Mouse (Mus musculus) G1E (cell line): ENCODE results near the gene Slc10a6. TPM values are rescaled to one million over a fixed set of nuclear protein-coding genes. Genes with fewer than 3 reads are reported as not detected.

Source experiments
- ATAC-seq: 2 replicates; pipeline ENCODE4 v1.8.0; 2016; ENCODE audit warnings: mild to moderate bottlenecking; ENCODE audit not compliant: insufficient number of reproducible peaks, poor library complexity, low FRiP score, severe bottlenecking; ENCODE audit errors: extremely low read depth
- DNase-seq: peaks from one replicate; pipeline ENCODE4 v3.0.0; 2012; ENCODE audit warnings: low spot score
- H3K27me3 ChIP-seq: 2 replicates; pipeline ENCODE4 v1.6.1; 2012; ENCODE audit warnings: mild to moderate bottlenecking, low read length, inconsistent platforms; ENCODE audit not compliant: insufficient read depth
- H3K36me3 ChIP-seq: replicated peaks from 2 replicates; pipeline ENCODE3; 2012; ENCODE audit warnings: mild to moderate bottlenecking, inconsistent platforms
- H3K4me1 ChIP-seq: 2 replicates; pipeline ENCODE4 v1.6.1; 2012; ENCODE audit warnings: low read depth, low read length, inconsistent platforms, mixed read lengths; ENCODE audit not compliant: insufficient read depth
- H3K4me3 ChIP-seq: 2 replicates; pipeline ENCODE4 v1.5.1; 2012; ENCODE audit warnings: low read depth, mild to moderate bottlenecking, inconsistent platforms, low read length, moderate library complexity, mixed read lengths
- H3K9me3 ChIP-seq: replicated peaks from 2 replicates; pipeline ENCODE4 v1.6.1; 2012; ENCODE audit warnings: inconsistent platforms
- CTCF ChIP-seq: IDR thresholded peaks from 2 replicates; pipeline ENCODE4 v1.5.1; 2012; ENCODE audit warnings: low read depth, low read length, inconsistent platforms, mixed read lengths
- GATA1 ChIP-seq: IDR thresholded peaks from 2 replicates; pipeline ENCODE4 v1.6.1; 2012; ENCODE audit warnings: borderline replicate concordance, low read length, inconsistent platforms, mixed read lengths
- GATA2 ChIP-seq: IDR thresholded peaks from 2 replicates; pipeline ENCODE4 v1.6.1; 2012; ENCODE audit warnings: low read depth, low read length, inconsistent platforms, borderline replicate concordance
- POLR2AphosphoS5 ChIP-seq: IDR thresholded peaks from 2 replicates; pipeline ENCODE4 v1.6.1; 2012; ENCODE audit warnings: low read depth, low read length, inconsistent platforms; ENCODE audit not compliant: insufficient replicate concordance
- TAL1 ChIP-seq: conservative IDR thresholded peaks from 2 replicates; pipeline ENCODE4 v1.6.1; 2012; ENCODE audit warnings: low read depth, low read length, inconsistent platforms, mixed read lengths
- polyA plus RNA-seq: library from polyadenylated mRNA; stranded (reverse); fragments of >175 nt; gene quantifications from 2 replicates; pipeline ENCODE4 v1.2.3, GENCODE M21; 2012
- total RNA-seq, 2 experiments: library from RNA; stranded (forward) in 1 of 2; stranded (reverse) in 1 of 2; fragments of 200-1000 nt in 1 of 2; fragments of >200 nt in 1 of 2; fragmentation: Nextera tagmentation in 1 of 2; gene quantifications; 2 replicates each; pipeline ENCODE4 v1.2.3; 2014 to 2017

Gene Slc10a6
- total and polyA plus RNA-seq, 3 experiments = 0.11 TPM; not detected in 2

DNA sequence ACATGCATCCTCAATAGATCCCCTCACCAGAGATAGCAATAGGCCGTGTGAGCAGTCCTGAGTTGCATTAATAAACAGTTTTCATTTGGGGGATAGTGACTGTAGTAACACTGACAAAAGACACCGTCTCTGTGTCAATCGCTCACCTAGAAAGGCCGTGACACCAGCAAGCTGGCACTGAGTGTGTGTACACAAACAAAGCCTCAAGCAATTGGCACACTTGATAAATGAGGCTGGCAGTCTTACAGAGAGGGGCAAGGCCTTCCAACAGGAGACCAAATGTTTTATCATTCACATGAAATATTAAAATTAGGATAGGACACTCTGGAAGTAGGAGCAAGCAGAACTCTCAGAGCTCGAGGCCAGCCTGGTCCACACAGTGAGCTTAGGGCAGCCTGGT, 6.9 kb downstream of the Slc10a6 start:
- ATAC-seq = no peak
- H3K4me3 ChIP-seq = no peak overlapping the region
- H3K9me3 ChIP-seq = peaks cover 23% of the 10 kb centered on the region
- TF ChIP-seq POLR2AphosphoS5 = no peak
- TF ChIP-seq GATA1 = no peak
- no peak for TF ChIP-seq CTCF
- no peak for TF ChIP-seq GATA2
- no peak for TF ChIP-seq TAL1
- DNase-seq = no peak
- no peaks in the 10 kb centered on the region for H3K36me3 ChIP-seq
- H3K27me3 ChIP-seq = no peaks in the 10 kb centered on the region
- H3K4me1 ChIP-seq = no peaks in the 10 kb centered on the region

DNA sequence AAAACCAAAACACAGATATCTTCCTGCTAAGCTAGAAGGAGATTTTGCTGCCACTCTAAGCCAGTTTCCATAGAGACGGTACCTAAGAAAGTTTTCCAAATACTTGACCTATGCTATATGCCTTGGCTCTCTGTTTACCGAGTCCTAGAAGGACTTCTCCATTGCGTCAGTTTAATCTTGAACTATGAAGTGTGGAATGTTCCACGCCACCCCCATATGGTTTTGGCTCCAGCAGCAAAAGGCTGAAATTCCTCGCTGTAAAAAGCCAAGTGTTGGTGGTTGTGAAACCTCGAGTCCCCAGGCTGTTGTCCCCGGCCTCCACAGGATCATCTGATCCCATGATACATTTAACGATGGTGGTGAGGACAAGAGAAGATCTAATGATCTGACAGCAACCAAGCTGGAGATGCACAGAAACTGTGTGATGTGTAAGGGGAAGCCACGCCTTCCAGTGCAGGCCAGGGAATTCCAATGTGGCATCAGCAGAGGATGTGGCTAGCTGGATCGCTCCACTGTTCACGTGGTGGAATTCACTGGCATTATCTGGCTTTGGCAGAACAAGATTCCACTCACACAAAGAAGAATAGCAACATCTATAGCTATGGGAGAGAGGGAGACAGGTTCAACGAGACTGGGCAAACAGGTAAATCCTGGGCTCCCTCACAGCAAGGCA, 8.8 kb downstream of the Slc10a6 start:
- no peaks in the 10 kb centered on the region for H3K36me3 ChIP-seq
- DNase-seq = no peak
- no peak for ATAC-seq
- no peaks in the 10 kb centered on the region for H3K27me3 ChIP-seq
- TF ChIP-seq GATA2 = no peak
- TF ChIP-seq GATA1 = no peak
- TF ChIP-seq CTCF = no peak
- no peak for TF ChIP-seq POLR2AphosphoS5
- no peak for TF ChIP-seq TAL1
- no peak overlapping the region for H3K4me3 ChIP-seq
- peaks cover 31% of the 10 kb centered on the region for H3K9me3 ChIP-seq
- H3K4me1 ChIP-seq = no peaks in the 10 kb centered on the region

DNA sequence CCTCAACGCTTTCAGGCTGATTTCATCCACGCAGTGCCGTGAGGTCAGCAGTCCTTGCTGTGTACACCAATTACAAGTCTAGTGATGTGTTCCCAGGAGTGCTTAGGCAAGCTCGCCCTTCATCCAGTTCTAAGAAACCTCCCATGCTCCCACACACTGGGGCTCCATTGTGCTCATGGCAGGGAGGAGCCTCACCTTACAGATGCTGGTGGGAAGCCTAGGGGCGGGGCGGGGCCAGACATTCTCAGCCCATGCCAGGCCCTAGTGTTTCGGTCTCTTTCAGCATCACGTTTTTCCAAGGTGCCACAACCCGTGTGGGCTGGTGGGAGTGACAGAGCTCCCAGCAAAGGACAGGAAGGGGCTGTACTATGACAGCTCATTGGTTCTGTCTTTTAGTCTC, 12.0 kb downstream of the Slc10a6 start:
- H3K27me3 ChIP-seq = no peaks in the 10 kb centered on the region
- H3K4me3 ChIP-seq = no peak overlapping the region
- no peak for ATAC-seq
- H3K9me3 ChIP-seq = peaks cover 23% of the 10 kb centered on the region
- no peaks in the 10 kb centered on the region for H3K4me1 ChIP-seq
- H3K36me3 ChIP-seq = no peaks in the 10 kb centered on the region
- TF ChIP-seq POLR2AphosphoS5 (no peak), TAL1 (no peak), GATA1 (no peak), CTCF (no peak), GATA2 (no peak)
- no peak for DNase-seq

DNA sequence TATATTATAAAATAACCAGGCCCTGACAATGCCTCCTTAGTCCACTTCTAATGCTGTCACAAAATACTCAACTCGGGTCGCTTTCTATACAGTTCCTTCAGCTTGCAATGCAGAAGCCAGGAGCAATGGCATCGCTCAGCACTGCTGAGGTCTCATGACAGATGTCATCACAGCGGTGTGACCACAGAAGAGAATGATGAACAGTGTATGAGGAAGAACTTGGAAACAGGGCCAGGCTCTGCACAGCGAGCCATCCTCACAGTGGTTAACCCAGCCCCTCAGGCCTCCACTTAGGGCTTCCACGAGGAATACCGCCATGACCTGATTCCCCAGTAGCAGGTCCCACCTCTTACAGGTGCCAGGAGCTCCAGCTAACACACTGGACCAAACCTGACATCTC, 14.8 kb downstream of the Slc10a6 start:
- ATAC-seq (no peak), DNase-seq (no peak)
- TF ChIP-seq GATA2 (no peak), GATA1 (no peak), TAL1 (no peak), CTCF (no peak), POLR2AphosphoS5 (no peak)
- H3K36me3 ChIP-seq = no peaks in the 10 kb centered on the region
- H3K4me3 ChIP-seq = no peak overlapping the region
- H3K4me1 ChIP-seq = no peaks in the 10 kb centered on the region
- peaks cover 24% of the 10 kb centered on the region for H3K9me3 ChIP-seq
- H3K27me3 ChIP-seq = no peaks in the 10 kb centered on the region

DNA sequence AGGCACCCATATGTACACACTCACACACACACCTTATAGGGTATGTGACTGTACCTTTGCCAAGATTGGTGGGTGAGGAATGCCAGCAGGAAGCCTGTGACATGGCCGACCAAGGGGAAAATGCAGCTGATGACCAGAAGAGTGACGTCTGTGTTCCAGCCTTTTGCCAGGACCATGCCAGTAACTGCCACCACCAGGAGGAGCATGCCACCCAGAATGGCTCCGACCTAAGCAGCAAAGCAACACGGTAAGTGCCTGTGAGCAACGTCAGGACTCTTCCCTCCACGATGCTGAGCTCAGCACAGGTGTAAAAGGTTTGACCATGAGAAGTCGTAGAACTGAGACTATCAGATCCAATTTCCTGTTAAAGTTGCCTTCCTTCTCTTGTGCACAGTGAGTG, 16.9 kb downstream of the Slc10a6 start:
- H3K4me1 ChIP-seq = no peaks in the 10 kb centered on the region
- ATAC-seq = no peak
- TF ChIP-seq GATA2 (no peak), TAL1 (no peak), POLR2AphosphoS5 (no peak), CTCF (no peak), GATA1 (no peak)
- DNase-seq = no peak
- H3K27me3 ChIP-seq = no peaks in the 10 kb centered on the region
- H3K4me3 ChIP-seq = no peak overlapping the region
- peaks cover 21% of the 10 kb centered on the region for H3K9me3 ChIP-seq
- no peaks in the 10 kb centered on the region for H3K36me3 ChIP-seq

DNA sequence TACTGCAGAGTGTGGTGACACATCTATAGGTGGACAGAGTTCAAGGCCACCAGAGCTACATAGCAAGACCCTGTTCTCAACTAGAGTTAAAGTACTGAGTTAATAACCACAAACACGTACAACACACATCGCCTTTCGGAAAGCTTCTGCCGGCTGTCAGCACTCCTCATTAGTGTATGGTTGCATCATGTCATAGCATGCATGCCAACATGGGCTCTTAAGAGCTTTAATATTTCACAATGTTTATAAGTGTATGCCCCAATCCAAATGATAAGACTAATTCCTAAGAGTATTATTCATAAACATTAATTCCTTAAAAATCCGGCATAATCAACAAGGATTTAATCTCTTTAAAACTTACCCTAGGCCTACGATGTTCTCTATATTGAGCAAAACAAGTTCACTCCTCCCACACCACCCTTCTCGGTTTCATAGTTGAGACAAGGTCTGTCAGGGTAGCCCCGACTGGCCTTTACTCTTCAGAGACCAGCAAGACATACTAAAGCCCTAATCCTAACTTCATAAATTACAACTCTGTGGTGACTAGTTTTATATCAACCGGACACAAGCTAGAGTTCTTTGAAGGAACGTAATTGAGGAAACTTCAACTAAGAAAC, 18.2 kb downstream of the Slc10a6 start:
- TF ChIP-seq GATA1 (no peak), CTCF (no peak), TAL1 (no peak), POLR2AphosphoS5 (no peak)
- ATAC-seq = no peak
- H3K4me1 ChIP-seq = no peaks in the 10 kb centered on the region

More for the DNA sequence above, 18.2 kb downstream of the Slc10a6 start:
- Histone ChIP-seq H3K36me3 (no peaks in the 10 kb centered on the region), H3K9me3 (peaks cover 21% of the 10 kb centered on the region), H3K4me3 (no peak overlapping the region), H3K27me3 (no peaks in the 10 kb centered on the region)
- DNase-seq = no peak
